Mouse (Mus musculus) megakaryocyte progenitor cell, adult 5-6 weeks (primary cell): ENCODE data around the gene Zkscan16. TPM values are rescaled to one million over a fixed set of nuclear protein-coding genes. Genes with fewer than 3 reads are reported as not detected.

Experiments
- ATAC-seq: replicated peaks from 2 replicates; pipeline ENCODE4 v1.8.0; 2016; ENCODE audit warnings: mild to moderate bottlenecking, moderate TSS enrichment, inconsistent platforms; ENCODE audit not compliant: poor library complexity
- total RNA-seq, 2 experiments: library from RNA; stranded (forward) in 1 of 2; stranded (reverse) in 1 of 2; fragments of 157-497, 149-512 nt in 1 of 2; fragments of 200-1000 nt in 1 of 2; gene quantifications; 2 replicates each; pipeline versions ENCODE4 v1.2.3 to v1.2.4; 2015 to 2017

Zkscan16 gene
- total RNA-seq, 2 experiments from 2014 or later, result not detected

- peak; percentile 99 for ATAC-seq
Observed at GRCm38 (mm10) chr4:58934746-58935476, 8.5 kb upstream of the Zkscan16 start.

GRCm38 (mm10) chr4:58935846-58936245 lies 7.6 kb upstream of the Zkscan16 start:
- no peak for ATAC-seq

DNA sequence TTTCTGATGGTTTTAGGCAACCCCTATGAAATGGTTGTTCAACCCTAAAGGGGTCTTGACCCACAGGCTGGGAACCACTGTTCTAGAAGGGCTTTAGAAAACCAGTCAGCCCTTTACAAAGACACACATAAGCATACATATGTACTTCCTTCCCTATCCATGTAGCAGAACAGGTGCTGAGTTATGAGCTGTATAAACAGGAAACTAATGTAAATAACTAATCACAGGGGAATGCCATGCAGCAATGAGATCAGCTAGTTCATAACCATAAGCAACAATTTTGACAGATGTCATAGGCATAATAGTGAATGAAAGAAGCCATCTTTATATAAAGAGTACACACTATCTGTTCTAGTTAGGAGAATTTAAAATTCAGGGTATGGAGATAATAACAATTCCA lies 1.8 kb upstream of the Zkscan16 start:
- no peak for ATAC-seq

GRCm38 (mm10) chr4:58942942-58943341 lies 486 bp upstream of the Zkscan16 start:
- no peak for ATAC-seq

- no peak for ATAC-seq
Observed at GRCm38 (mm10) chr4:58944206-58944553, 752 bp downstream of the Zkscan16 start.

GRCm38 (mm10) chr4:58944695-58945094 lies 1.3 kb downstream of the Zkscan16 start:
- ATAC-seq, result no peak

- no peak for ATAC-seq
Observed at GRCm38 (mm10) chr4:58948391-58948790, 5.0 kb downstream of the Zkscan16 start.

DNA sequence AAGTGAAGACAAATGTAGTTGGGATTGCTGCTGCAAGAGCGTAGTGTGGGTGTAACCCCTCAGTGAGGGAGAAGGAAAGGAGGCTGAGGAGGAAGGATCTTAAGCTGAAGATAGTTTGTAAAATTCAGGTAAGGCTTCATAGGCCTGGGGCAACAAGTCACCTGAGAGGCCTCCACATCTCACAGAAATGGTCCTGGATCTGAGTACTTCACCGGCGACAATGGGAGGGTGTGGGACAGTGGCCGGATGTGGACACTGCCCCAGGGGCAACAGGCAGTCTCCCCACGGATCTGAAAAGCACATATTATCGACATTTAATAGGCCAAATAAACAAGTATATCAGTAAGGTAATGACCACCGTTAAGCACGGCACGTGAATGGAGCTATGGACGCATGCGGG lies 9.2 kb downstream of the Zkscan16 start:
- no peak for ATAC-seq

- ATAC-seq, result no peak
Observed at GRCm38 (mm10) chr4:58961719-58962118, 18.3 kb downstream of the Zkscan16 start.

GRCm38 (mm10) chr4:58963271-58963670 lies 19.8 kb downstream of the Zkscan16 start:
- no peak for ATAC-seq

- no peak for ATAC-seq
Observed at GRCm38 (mm10) chr4:58965136-58965535, 21.7 kb downstream of the Zkscan16 start.

DNA sequence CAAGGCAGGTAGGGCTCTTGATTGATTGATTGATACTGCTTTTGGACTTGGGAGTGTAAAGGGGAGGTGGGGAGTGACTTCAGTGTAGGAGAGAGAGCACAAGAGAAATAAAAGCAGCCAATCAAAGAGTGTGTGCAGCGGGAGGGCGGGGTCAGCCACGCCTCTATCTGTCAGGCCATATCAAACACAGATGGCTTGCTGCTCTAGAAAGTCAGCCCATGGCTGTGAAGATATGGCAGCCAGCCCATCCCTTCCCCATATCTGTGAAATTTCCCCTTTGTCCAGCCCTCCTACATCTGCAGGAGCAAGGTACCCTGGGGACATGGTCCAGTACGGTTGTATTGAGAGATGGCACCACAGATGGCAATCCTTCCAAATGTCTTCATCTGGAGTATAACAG lies 27.2 kb downstream of the Zkscan16 start:
- peak; percentile 98 for ATAC-seq

GRCm38 (mm10) chr4:58975711-58976110 lies 32.3 kb downstream of the Zkscan16 start:
- no peak for ATAC-seq

- no peak for ATAC-seq
Observed at GRCm38 (mm10) chr4:58981421-58981820, 38.0 kb downstream of the Zkscan16 start.

DNA sequence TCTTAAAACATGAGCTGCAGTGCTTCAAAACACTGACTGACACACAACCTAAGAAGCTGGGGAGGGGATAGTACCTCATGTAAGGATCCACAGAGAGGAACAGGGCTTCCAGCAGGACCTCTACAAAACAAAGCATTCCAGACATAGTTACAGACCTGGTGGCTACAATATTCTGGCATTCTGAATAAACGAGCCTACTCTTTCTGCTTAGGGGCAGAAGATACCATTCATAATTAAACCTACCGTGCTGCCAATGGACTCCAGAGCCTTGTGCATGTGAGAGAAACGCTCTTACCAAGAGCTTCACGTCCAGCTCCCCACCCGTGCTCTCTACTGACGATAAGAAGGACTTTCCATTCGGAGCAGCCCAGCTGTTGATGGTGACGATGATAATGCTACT lies 39.4 kb downstream of the Zkscan16 start:
- no peak for ATAC-seq

GRCm38 (mm10) chr4:58985157-58985648 lies 41.8 kb downstream of the Zkscan16 start:
- peak; percentile 65 for ATAC-seq

- peak; percentile 21 for ATAC-seq
Observed at GRCm38 (mm10) chr4:58986540-58987190, 43.2 kb downstream of the Zkscan16 start, which contains the start of gene Ptgr1. Gene Ptgr1, minus strand, starts transcription at chr4:58987119.

GRCm38 (mm10) chr4:58989303-58989898 lies 46.0 kb downstream of the Zkscan16 start:
- ATAC-seq, result peak; percentile 18

GRCm38 (mm10) chr4:58990609-58991434 lies 47.4 kb downstream of the Zkscan16 start:
- peak; percentile 66 for ATAC-seq

DNA sequence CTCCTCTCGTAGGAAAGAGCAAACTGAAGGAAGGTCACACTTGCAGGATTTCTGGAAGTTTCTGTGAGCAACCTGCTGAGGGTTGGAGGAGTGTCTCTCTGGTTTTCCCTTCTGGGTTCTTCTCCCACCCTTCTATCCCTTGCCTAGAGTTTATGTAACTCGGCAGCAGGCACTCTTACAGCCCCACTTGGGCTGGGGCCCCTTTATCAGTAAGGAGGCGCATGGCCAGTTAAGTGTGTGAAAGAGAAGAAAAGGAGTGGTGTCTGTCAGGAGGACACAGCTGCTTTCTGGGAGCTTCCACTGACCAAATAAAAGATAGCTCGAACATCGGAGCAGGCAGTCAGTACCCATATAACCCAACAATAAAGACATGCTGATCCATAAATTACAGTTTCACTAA lies 48.8 kb downstream of the Zkscan16 start:
- ATAC-seq, result no peak

DNA sequence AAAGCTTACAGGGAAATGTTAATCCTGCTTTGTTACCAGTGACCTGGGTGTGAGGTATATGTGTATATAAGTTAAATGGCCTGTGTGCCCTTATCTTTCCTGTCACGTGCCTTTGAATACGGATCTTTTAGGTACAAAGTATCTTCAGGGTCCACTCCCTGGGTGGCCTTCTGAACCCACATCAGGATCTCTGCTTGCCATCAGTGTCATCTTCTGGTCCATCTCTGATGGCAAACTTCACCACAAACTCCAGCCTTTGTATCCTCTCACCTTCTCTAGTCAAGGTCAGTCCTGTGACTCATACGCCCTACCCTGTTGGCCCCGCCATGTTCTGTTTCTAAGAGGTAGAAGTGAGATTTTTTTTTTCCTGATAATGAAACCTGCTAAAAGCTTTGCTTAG lies 51.3 kb downstream of the Zkscan16 start, which contains the start of gene Dnajc25:
Gene Dnajc25 (plus strand): TSS at position 301 of the 400 bp plus-strand sequence.
- no peak for ATAC-seq
